Mouse (Mus musculus): ENCODE measurements around the gene Lrrc51. TPM values are rescaled to one million over a fixed set of nuclear protein-coding genes. Genes with fewer than 3 reads are reported as not detected.
"Not testable (repeated sequence)": the region's sequence is repeated elsewhere in the genome, so short reads cannot be mapped to it uniquely, and the experiment has no call there.

Lrrc51 gene
- polyA plus RNA-seq, 1 experiment from 2014 or later = 11.6 TPM

DNA sequence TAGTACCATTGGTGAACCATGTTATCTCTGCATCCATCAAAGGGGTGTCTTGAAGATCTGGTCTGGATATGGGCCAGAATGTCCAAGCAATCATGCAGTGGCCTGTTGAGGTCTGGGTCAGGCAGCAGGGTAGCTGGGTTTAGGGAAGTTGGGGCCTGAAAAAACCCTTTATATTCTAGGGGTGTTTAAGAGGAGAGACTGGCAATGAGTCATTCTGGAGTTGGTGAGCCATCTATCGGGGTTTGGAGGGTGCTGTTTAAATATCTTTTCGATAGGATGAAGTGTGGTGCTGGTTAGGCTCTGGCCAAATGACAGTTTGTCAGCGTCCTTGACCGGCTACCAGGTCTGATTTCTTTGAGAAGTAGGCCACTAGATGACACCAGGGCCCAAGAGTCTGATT lies 2.3 kb upstream of the Lrrc51 start:
- H3K36me3 ChIP-seq (ENCODE audit: control insufficient read depth, insufficient read depth, low read length) = no peaks in the 10 kb centered on the region
- H3K27ac ChIP-seq (ENCODE audit: low read length) = no peak overlapping the region
- ATAC-seq (ENCODE audit: insufficient number of reproducible peaks, insufficient read depth, low FRiP score, low read depth) = no peak
- no peak overlapping the region for H3K9ac ChIP-seq (replicated peaks; ENCODE audit: low read depth, low read length)
- H3K4me2 ChIP-seq (replicated peaks; ENCODE audit: low read depth, low read length) = no peak overlapping the region
- WGBS = 92% methylated on average over 4 of the region's 4 CpGs
- H3K4me1 ChIP-seq (ENCODE audit: control insufficient read depth, insufficient read depth, low read length) = peaks cover 4% of the 10 kb centered on the region; the same call in 1 of the 2 replicates
- no peaks in the 10 kb centered on the region for H3K9me3 ChIP-seq (ENCODE audit: control insufficient read depth, low read depth, low read length)
- no peak overlapping the region for H3K4me3 ChIP-seq (ENCODE audit: low read depth, low read length)
- no peaks in the 10 kb centered on the region for H3K27me3 ChIP-seq (ENCODE audit: control insufficient read depth, insufficient read depth, low read length)

- H3K4me3 ChIP-seq (ENCODE audit: low read depth, low read length) = peak overlapping the region; percentile 90
- no peaks in the 10 kb centered on the region for H3K36me3 ChIP-seq (ENCODE audit: control insufficient read depth, insufficient read depth, low read length)
- H3K27me3 ChIP-seq (ENCODE audit: control insufficient read depth, insufficient read depth, low read length) = no peaks in the 10 kb centered on the region
- peak overlapping the region; percentile 41; the same call in 1 of the 2 replicates for H3K27ac ChIP-seq (ENCODE audit: low read length)
- 4% methylated on average over 15 of the region's 15 CpGs for WGBS
- H3K4me1 ChIP-seq (ENCODE audit: control insufficient read depth, insufficient read depth, low read length) = peaks cover 4% of the 10 kb centered on the region; the same call in 1 of the 2 replicates
- ATAC-seq (ENCODE audit: insufficient number of reproducible peaks, insufficient read depth, low FRiP score, low read depth) = peak; percentile 26; the same call in 1 of the 2 replicates
- peak overlapping the region; percentile 42 for H3K4me2 ChIP-seq (replicated peaks; ENCODE audit: low read depth, low read length)
- peak overlapping the region; percentile 65 for H3K9ac ChIP-seq (replicated peaks; ENCODE audit: low read depth, low read length)
- H3K9me3 ChIP-seq (ENCODE audit: control insufficient read depth, low read depth, low read length) = no peaks in the 10 kb centered on the region
Measured at GRCm38 (mm10) chr7:101933300-101933699, 395 bp downstream of the Lrrc51 start.

GRCm38 (mm10) chr7:101932551-101932950 lies 1.1 kb downstream of the Lrrc51 start:
- Histone ChIP-seq H3K27ac (ENCODE audit: low read length) (peak overlapping the region; percentile 41; the same call in 1 of the 2 replicates), H3K4me3 (ENCODE audit: low read depth, low read length) (peak overlapping the region; percentile 90; the same call in 1 of the 2 replicates), H3K9ac (replicated peaks; ENCODE audit: low read depth, low read length) (no peak overlapping the region), H3K4me1 (ENCODE audit: control insufficient read depth, insufficient read depth, low read length) (peaks cover 4% of the 10 kb centered on the region; the same call in 1 of the 2 replicates), H3K36me3 (ENCODE audit: control insufficient read depth, insufficient read depth, low read length) (no peaks in the 10 kb centered on the region), H3K4me2 (replicated peaks; ENCODE audit: low read depth, low read length) (peak overlapping the region; percentile 42), H3K9me3 (ENCODE audit: control insufficient read depth, low read depth, low read length) (no peaks in the 10 kb centered on the region), H3K27me3 (ENCODE audit: control insufficient read depth, insufficient read depth, low read length) (no peaks in the 10 kb centered on the region)
- 79% methylated on average over 1 of the region's 1 CpGs for WGBS
- ATAC-seq (ENCODE audit: insufficient number of reproducible peaks, insufficient read depth, low FRiP score, low read depth) = no peak

- Histone ChIP-seq H3K36me3 (ENCODE audit: control insufficient read depth, insufficient read depth, low read length) (no peaks in the 10 kb centered on the region), H3K27ac (ENCODE audit: low read length) (no peak overlapping the region), H3K4me3 (ENCODE audit: low read depth, low read length) (no peak overlapping the region), H3K9ac (replicated peaks; ENCODE audit: low read depth, low read length) (no peak overlapping the region), H3K4me1 (ENCODE audit: control insufficient read depth, insufficient read depth, low read length) (peaks cover 4% of the 10 kb centered on the region; the same call in 1 of the 2 replicates), H3K4me2 (replicated peaks; ENCODE audit: low read depth, low read length) (no peak overlapping the region), H3K27me3 (ENCODE audit: control insufficient read depth, insufficient read depth, low read length) (no peaks in the 10 kb centered on the region), H3K9me3 (ENCODE audit: control insufficient read depth, low read depth, low read length) (no peaks in the 10 kb centered on the region)
- 83% methylated on average over 3 of the region's 3 CpGs for WGBS
- no peak for ATAC-seq (ENCODE audit: insufficient number of reproducible peaks, insufficient read depth, low FRiP score, low read depth)
Measured at GRCm38 (mm10) chr7:101928093-101928492, 5.6 kb downstream of the Lrrc51 start.

GRCm38 (mm10) chr7:101925892-101926291 lies 7.8 kb downstream of the Lrrc51 start:
- not testable (repeated sequence) for H3K36me3 ChIP-seq (ENCODE audit: control insufficient read depth, insufficient read depth, low read length); H3K9me3 ChIP-seq (ENCODE audit: control insufficient read depth, low read depth, low read length); H3K4me1 ChIP-seq (ENCODE audit: control insufficient read depth, insufficient read depth, low read length); H3K27ac ChIP-seq (ENCODE audit: low read length); H3K4me3 ChIP-seq (ENCODE audit: low read depth, low read length); ATAC-seq (ENCODE audit: insufficient number of reproducible peaks, insufficient read depth, low FRiP score, low read depth); H3K9ac ChIP-seq (replicated peaks; ENCODE audit: low read depth, low read length); H3K4me2 ChIP-seq (replicated peaks; ENCODE audit: low read depth, low read length); H3K27me3 ChIP-seq (ENCODE audit: control insufficient read depth, insufficient read depth, low read length)

- no peaks in the 10 kb centered on the region for H3K9me3 ChIP-seq (ENCODE audit: control insufficient read depth, low read depth, low read length)
- H3K4me3 ChIP-seq (ENCODE audit: low read depth, low read length) = no peak overlapping the region
- no peak overlapping the region for H3K27ac ChIP-seq (ENCODE audit: low read length)
- WGBS = 13% methylated on average over 1 of the region's 1 CpGs
- no peak overlapping the region for H3K9ac ChIP-seq (replicated peaks; ENCODE audit: low read depth, low read length)
- no peak for ATAC-seq (ENCODE audit: insufficient number of reproducible peaks, insufficient read depth, low FRiP score, low read depth)
- no peak overlapping the region for H3K4me2 ChIP-seq (replicated peaks; ENCODE audit: low read depth, low read length)
- no peaks in the 10 kb centered on the region for H3K4me1 ChIP-seq (ENCODE audit: control insufficient read depth, insufficient read depth, low read length)
- no peaks in the 10 kb centered on the region for H3K27me3 ChIP-seq (ENCODE audit: control insufficient read depth, insufficient read depth, low read length)
- peaks cover 4% of the 10 kb centered on the region; the same call in 1 of the 2 replicates for H3K36me3 ChIP-seq (ENCODE audit: control insufficient read depth, insufficient read depth, low read length)
Measured at GRCm38 (mm10) chr7:101918071-101918470, 15.6 kb downstream of the Lrrc51 start.

- Histone ChIP-seq H3K4me2 (replicated peaks; ENCODE audit: low read depth, low read length) (no peak overlapping the region), H3K4me1 (ENCODE audit: control insufficient read depth, insufficient read depth, low read length) (peaks cover 7% of the 10 kb centered on the region; the same call in 1 of the 2 replicates), H3K9ac (replicated peaks; ENCODE audit: low read depth, low read length) (no peak overlapping the region), H3K27ac (ENCODE audit: low read length) (no peak overlapping the region), H3K36me3 (ENCODE audit: control insufficient read depth, insufficient read depth, low read length) (peaks cover 39% of the 10 kb centered on the region), H3K9me3 (ENCODE audit: control insufficient read depth, low read depth, low read length) (no peaks in the 10 kb centered on the region), H3K4me3 (ENCODE audit: low read depth, low read length) (no peak overlapping the region), H3K27me3 (ENCODE audit: control insufficient read depth, insufficient read depth, low read length) (no peaks in the 10 kb centered on the region)
- no peak for ATAC-seq (ENCODE audit: insufficient number of reproducible peaks, insufficient read depth, low FRiP score, low read depth)
- WGBS = 68% methylated on average over 3 of the region's 3 CpGs
Measured at GRCm38 (mm10) chr7:101911982-101912381, 21.7 kb downstream of the Lrrc51 start.

DNA sequence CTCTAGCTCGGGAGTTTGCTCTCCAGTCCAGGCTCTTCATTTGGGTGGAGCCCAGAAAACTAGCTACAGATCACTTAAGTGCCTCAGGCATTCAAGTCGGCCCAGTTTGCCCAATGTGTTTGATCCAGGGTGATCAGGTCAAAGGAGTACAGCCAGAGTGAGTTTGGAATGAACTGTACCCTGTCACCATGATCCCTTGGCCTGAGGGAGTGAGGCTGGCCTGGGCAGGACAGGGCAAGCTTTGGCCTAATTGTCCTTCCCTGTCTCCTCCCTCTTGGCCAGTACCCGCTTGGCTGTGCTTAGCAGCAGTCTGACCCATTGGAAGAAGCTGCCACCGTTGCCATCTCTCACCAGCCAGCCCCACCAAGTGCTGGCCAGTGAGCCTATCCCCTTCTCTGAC lies 23.6 kb downstream of the Lrrc51 start:
- H3K27me3 ChIP-seq (ENCODE audit: control insufficient read depth, insufficient read depth, low read length) = no peaks in the 10 kb centered on the region
- H3K4me3 ChIP-seq (ENCODE audit: low read depth, low read length) = no peak overlapping the region
- peaks cover 39% of the 10 kb centered on the region for H3K36me3 ChIP-seq (ENCODE audit: control insufficient read depth, insufficient read depth, low read length)
- no peak overlapping the region for H3K9ac ChIP-seq (replicated peaks; ENCODE audit: low read depth, low read length)
- WGBS = 87% methylated on average over 4 of the region's 4 CpGs
- no peak overlapping the region for H3K27ac ChIP-seq (ENCODE audit: low read length)
- no peak overlapping the region for H3K4me2 ChIP-seq (replicated peaks; ENCODE audit: low read depth, low read length)
- H3K4me1 ChIP-seq (ENCODE audit: control insufficient read depth, insufficient read depth, low read length) = peaks cover 13% of the 10 kb centered on the region; the same call in 1 of the 2 replicates
- no peak for ATAC-seq (ENCODE audit: insufficient number of reproducible peaks, insufficient read depth, low FRiP score, low read depth)
- no peaks in the 10 kb centered on the region for H3K9me3 ChIP-seq (ENCODE audit: control insufficient read depth, low read depth, low read length)

- no peak overlapping the region for H3K9ac ChIP-seq (replicated peaks; ENCODE audit: low read depth, low read length)
- H3K36me3 ChIP-seq (ENCODE audit: control insufficient read depth, insufficient read depth, low read length) = peaks cover 39% of the 10 kb centered on the region
- no peaks in the 10 kb centered on the region for H3K27me3 ChIP-seq (ENCODE audit: control insufficient read depth, insufficient read depth, low read length)
- H3K27ac ChIP-seq (ENCODE audit: low read length) = no peak overlapping the region
- no peak overlapping the region for H3K4me2 ChIP-seq (replicated peaks; ENCODE audit: low read depth, low read length)
- no peak for ATAC-seq (ENCODE audit: insufficient number of reproducible peaks, insufficient read depth, low FRiP score, low read depth)
- peaks cover 13% of the 10 kb centered on the region; the same call in 1 of the 2 replicates for H3K4me1 ChIP-seq (ENCODE audit: control insufficient read depth, insufficient read depth, low read length)
- WGBS = 78% methylated on average over 4 of the region's 4 CpGs
- no peak overlapping the region for H3K4me3 ChIP-seq (ENCODE audit: low read depth, low read length)
- H3K9me3 ChIP-seq (ENCODE audit: control insufficient read depth, low read depth, low read length) = no peaks in the 10 kb centered on the region
Measured at GRCm38 (mm10) chr7:101908367-101908766, 25.3 kb downstream of the Lrrc51 start.

All from stomach, embryonic 14.5 days (tissue).